Mouse (Mus musculus) spleen, postnatal 36 days (tissue): ENCODE data around the gene Mapk7.

Experiments
- DNase-seq, 2 experiments: peaks; one replicate each; pipeline ENCODE4 v3.0.0; 2022; ENCODE audit warnings: low spot score in 2 of 2, mixed read lengths in 1 of 2

Gene Mapk7

DNA sequence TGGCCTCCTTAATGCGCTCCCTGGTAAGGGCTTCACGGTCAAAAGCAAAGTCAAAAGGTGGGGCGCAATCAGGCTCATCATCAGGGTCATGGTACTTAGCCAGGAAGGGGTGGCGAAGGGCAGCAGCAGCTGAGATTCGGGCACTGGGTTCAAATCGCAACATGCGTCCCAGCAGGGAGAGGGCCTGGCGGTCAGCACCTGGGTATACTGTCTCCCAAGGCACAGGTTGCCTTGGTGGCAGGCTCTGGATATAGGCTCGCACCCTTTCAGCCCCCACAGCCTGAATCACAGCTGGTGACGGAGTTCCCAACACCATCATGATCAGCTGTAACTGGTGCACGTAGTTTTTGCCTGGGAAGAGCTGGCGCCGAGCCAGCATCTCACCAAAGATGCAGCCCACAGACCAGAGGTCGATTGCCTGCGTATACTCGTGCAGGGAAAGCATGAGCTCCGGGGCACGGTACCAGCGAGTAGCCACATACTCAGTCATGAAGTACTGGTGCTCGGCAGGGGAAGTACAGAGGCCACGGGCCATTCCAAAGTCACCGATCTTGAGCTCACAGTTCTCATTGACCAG lies 3.2 kb downstream of the Mapk7 start:
- DNase-seq, result no peak

DNA sequence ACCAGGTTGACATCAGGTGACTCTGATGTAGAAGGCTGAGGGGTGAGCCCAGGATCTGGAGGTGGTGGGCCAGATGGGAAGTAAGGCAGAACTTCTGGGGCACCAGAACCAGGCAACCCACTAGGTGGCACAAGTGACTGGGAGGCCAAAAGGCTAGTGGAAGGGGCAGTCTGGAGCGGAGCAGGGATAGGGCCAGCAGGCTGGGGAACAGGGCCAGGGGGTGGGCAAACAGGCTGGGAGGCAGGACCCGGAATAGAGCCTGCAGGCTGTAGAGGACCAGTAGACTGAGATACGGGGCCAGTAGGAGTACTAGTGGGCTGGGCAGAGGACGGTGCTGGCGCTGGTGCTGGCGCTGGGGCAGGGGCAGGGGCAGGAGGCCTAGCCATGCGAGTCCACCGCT lies 4.3 kb downstream of the Mapk7 start:
- DNase-seq, result no peak

DNA sequence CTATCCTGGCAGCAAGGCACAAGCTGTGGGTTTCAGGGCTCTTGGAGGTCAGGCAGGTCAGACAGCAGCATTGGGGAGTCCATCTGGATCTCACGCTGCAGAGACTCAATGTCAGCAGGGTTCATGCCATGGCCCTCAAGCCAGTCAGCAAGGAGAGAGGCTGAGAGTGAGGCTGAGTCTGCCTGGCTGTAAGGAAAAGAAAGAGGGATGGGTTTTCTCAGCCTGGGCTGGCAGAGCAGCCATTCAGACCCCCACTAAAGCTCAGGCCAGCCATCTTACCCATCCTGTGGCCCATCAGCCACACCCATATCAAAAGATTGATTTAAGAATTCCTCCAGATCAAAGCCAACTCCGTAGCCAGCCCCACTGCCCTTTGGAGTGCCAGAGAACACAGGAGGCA lies 5.1 kb downstream of the Mapk7 start:
- DNase-seq, result no peak

DNA sequence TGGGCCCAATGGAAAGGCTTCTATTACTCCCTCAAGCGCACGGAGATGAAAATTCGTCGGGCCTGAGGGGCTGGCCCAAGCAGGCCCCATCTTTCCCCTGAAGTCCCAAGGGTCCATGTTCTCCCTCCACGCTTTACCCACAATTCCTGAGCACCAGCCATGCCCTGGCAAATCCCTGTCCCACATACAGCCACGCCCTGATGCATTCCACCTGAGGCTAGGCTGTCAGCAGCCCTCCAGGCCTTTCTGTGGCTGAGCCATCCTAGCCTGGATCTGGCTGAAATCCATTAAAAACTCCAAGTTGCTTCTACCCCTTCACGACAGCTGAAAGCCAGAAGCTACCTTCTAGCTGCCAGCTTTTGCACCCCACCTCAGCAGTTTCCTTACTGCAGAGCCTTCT lies 6.3 kb downstream of the Mapk7 start:
- no peak for DNase-seq

DNA sequence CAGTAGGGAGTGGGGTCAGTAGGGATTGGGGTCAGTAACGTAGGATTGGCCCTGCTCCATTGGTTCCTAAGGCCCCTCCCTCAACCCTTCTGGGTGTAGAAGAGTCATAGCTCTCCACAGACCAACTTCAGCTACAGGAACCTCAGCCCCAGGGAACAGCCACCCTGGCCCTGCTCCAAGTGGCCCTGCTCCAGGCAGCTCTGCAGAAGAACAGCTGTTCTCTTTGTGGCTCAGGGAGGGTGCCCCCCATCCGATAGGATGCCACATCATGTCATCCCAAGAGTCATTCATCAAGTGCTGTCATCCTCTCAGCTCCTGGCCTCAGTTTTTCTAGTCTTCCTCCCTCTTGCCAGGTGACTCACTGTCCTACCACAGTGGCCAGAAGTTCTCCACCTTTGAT lies 6.8 kb downstream of the Mapk7 start:
- no peak for DNase-seq

DNA sequence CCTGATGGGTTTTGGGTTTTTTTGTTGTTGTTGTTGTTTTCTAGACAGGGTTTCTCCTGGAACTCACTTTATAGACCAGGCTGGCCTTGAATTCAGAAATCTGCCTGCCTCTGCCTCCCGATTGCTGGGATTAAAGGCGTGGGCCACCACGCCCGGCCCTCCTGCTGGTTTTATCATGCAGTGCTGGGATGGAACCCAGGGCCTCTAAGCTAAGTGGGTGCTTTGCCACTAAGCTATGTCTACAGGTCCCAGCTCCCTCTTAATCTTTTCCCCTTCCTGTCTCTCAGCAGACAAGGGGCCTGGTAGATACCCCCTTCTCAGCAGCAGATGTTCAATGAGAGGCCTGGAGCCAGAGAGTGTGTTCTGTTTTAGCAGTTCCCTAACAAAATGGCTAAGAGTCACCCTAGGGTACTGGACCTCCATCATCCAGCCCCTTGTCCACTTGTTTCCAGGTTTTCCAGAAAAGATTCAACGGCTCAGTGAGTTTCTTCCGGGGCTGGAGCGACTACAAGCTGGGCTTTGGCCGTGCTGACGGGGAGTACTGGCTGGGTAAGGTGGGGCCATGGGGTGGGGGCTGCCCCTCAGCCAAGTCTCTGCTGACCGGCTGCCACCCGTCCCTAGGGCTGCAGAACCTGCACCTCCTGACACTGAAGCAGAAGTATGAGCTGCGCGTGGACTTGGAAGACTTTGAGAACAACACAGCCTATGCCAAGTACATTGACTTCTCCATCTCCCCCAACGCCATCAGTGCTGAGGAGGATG lies 7.6 kb downstream of the Mapk7 start:
- DNase-seq, result no peak

DNA sequence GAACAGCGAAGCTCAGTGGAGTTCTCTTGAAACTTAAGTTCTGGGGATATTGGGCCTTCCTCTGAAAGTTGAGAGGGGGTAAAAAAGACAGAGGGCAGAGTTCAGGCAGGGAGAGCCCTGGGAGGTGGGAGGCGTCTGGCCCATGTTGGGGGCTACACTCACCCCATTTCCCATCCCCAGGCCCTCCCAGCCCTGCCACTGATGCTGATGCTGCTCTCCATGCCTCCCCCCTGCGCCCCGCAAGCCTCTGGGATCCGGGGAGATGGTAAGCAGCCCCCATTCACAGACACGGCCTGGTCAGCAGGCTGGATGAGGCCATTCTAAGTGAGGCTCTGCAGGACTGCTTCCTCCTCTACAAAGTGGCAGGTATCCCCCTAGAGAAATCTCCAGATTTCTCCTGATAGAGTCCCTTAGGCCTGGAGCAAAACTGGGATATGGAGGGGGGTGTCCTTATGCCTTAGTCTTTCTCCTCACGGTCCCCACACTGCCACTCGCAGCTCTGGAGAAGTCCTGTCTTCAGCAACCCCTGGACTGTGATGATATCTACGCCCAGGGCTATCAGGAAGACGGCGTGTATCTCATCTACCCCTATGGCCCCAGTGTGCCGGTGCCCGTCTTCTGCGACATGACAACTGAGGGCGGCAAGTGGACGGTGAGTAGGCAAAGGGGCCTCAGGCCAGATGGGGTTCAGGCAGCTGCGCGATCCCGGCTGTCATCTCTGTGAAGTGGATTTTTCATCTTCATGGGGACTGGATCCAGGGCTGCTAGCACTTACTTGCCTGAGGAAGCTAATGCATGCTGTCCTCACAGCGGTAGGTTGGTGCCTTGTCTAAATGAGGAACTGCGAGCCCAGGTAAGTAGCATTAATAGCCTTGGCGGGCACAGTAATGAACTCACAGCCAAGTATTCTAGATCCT lies 8.4 kb downstream of the Mapk7 start:
- no peak for DNase-seq

DNA sequence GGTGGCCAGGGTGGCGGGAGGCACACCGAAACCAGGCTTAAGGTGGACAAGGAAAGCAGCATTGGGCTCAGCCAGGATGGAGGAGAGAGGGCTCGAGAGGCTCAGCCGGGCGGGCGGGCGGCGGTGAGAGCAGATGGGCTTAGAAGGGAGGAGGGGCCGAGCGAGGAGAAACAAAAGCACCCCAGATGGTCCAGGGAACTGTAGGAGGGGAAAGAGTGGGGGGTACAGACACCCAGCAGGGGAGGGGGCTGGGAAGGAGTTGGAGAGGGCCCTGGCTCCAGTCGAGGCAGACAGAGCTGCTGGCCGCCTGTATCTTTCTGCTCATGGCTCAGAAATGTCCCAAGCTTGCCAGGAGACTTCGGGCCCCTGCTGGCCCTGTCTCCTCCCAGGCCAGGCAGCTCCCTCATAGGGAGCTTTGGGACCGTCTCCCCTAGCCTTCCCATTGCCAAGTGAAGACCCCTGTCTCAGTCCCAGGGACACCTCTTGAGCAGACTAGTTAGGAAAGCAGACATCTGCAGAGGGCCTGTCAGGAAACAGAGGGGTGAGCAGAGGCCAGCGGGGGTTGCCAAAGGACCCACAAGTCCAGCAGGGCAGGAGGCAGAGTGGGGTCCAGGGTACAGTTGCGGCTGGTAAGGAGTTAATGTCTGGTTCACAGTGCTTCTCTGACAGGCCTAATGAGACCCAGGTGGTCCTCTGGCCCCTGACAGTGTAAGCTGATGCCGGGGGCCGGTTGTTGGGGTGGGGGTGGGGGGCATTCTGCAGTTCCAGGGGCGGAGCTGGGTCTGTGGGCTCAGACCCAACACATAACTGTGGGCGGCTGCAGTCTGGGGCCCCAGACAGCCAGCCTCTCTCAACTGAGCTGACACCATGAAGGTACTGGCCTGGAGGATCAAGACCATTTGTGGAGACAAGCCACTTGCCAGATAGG lies 9.3 kb downstream of the Mapk7 start, which contains the start of gene Mfap4:
Gene Mfap4, plus strand, starts transcription at position 819 of the 928 bp plus-strand sequence.
- DNase-seq, result no peak

DNA sequence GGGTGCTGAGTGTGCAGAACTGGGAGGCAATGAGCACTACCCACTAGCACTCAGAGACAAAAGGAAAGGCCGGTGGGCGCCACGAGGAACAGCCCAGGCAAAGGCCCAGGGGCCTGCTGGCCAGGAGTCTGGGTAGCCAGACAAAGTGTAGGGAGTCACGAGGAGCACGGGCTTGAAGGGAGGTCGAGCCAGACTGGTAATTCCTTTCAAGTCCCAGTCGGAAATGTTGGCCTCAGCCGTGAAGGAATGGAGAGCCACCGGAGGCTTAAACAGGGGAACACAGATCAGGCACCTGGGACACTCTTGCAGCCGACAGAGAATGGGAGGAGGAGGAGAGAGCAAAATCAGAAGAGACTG lies 10.0 kb downstream of the Mapk7 start:
- no peak for DNase-seq

DNA sequence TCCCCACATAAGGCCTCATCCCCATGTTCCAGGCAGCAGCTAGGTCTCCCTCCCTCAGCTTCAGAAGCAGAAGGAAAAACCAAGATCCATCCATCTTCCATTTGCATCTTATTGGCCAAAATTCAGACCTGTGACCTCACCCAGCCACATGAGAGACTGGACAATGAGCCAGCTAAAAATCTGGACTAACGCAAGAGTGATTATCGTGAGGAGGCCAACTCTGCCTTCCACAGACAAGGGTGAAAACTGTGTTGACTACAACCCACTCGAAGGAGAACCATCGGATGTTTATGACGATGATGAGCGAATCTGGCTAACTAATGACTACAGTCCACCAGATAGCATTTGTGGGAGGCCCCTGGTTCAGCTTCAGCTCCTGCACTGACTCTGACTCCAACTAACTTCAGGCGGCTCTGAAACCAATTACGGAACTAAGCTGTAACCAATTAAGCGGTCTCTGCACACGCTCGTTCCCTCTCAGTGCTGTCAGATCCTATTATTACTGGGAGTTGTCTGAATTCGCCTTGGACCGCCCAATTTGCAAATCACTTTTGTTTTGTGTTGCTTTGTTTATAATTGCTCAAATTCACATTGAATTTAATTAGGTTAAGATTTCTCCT lies 10.9 kb downstream of the Mapk7 start:
- no peak for DNase-seq

DNA sequence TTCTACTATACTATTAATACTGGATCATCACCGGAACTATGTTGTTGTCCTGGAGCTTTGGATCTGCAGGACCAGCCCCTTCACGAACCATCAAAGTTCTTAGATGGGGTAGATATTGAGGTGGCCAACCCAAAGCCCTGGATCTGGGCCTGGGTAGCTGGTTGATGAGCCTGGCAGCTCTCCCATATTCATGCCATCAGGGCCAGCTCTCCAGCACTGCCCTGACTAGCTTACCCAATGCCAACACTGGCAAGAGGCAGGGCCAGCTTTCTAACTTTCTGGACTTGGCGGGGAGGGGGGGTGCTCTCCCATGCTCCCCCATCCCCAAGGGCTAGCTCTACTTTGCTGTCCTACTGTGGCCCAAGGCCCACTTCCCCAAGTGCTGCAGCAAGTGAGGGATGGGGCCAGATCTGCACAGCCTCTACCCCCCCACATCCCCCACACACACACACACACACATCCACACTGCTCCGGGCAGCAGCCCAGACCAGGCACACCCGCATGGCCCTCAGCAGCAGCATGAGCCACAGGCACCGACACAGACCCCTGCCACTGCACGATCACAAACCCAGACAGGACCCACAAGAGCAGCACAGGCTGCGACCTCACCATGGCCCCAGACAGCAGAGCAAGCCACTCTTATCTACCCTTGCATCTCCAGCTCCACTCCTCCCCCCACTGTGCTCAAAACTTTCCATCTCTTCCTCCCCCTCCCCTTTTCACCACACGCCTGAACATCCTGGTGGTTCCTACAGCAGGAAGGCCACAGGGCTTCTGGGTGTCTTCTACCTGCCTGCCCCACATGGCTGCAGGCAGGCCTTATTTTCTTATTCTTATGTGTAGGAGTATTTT lies 12.7 kb downstream of the Mapk7 start:
- no peak for DNase-seq

DNA sequence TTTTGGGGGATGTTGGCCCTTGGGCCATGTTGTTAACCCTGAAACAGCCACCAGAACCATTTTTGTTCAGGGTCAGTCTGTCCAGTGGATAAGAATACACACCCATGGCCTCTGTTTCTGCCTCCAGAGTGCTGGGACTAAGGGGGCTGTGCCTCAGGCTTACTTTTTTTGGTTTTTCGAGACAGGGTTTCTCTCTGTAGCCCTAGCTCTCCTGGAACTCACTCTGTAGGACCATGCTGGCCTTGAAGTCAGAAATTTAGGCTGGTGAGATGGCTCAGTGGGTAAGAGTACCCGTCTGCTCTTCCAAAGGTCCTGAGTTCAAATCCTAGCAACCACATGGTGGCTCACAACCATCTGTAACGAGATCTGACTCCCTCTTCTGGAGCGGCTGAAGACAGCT lies 15.4 kb downstream of the Mapk7 start:
- no peak for DNase-seq

DNA sequence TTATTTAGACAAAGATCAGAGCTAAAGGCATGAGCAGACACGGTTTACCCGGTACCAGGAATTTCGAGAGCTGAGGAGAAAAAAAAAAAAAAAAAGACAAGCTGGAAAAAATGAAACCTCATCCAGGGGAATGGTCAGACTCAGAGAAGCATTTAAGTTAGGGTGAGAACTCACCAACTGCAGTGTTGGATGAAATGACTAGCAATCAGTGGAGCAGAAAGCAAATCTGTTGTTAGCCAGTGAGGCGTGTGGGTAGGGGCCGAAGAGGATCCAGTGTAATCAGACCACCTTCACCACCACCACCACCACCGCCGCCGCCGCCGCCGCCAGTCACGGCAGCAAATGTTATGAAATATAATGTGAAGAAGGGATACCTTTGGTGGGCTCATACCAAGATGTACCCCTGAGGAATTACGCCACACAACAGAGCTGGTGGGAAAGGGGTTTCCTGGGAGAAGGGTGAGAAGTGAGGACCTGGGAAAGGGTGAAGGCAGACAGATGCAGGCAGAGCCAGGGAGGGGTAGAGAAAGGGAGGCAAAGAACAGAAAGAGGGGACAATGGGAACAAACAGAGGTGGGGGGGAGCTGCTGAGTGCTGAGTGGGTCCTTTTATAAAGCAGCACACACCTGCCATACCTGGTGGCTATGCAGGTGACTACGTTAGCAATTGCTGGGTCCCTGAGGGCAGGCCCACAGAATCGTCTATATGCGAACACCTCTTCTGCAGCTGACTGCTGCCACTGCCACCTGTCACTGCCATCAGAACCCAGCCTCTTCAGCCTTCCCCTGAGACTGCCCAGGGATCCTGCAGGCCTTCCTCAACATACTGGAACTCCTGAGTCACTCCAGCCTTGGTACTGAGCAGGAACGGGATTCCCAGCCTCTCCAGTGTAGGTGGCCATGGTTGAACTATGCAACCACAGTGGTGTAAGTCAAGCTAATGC lies 16.4 kb downstream of the Mapk7 start:
- no peak for DNase-seq

DNA sequence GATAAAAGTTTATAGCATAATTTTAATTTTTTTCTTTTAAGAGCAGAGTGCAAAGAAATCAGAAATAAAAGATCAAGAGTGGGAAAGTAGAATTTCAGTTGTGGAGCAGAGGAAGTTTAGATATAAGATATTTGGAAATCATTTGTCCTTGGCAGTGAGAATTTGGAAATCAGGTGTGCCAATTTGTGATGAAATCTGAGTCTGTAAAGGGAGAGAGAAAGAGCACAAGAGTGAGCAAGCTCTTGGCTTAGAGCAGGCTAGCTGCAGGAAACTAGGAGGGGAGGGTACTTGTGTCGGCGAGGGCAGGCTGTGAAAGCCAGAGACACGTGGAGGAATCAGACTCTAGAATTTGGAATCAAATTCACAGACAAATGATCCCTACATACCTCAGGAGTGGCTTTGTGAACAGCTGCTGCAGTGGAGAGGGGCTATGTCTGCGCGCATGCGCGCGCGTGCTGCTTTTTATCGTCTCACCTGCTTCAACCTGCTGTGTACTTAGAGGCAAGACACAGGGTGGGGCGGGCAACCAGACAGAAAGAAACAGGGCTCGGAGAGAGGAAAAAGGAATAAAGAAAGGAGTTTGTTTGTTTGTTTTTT lies 17.3 kb downstream of the Mapk7 start:
- no peak for DNase-seq

DNA sequence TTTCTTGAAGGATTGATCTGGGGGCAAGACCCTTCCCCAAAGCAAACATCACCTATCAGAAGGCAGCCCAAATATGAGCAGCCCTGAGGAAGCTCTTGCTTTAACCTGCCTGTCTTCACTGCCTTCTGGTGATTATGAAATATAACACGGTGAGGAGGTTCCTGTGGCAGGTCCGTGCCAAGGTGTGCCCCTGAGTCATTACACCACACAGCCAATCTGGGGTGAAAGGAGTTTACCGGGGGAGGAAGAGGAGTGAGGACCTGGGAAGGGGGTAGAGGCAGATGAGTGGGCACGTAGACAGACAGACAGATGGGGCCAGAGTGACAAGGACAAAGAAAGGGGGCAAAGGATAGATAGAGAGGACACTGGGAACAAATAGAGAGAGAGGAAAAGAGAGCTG lies 20.6 kb downstream of the Mapk7 start:
- no peak for DNase-seq

DNA sequence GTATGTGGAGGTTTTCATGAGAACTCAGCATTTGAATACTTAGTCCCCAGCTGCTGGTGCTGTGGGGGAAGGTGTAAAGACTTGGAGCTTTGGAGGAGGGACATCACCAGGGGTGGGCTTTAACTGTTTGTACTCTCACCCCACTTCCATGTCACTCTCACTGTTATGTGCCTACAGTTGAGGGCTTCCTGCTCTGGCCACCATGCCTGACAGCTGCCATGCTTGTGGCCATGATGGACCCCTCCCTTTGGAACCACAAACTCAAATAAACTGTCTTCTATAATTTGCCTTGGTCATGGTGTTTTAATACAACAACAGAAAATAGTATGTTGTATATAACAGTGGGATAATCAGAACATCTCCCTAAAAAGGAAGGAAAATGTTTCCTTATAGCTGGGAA lies 23.3 kb downstream of the Mapk7 start:
- no peak for DNase-seq

DNA sequence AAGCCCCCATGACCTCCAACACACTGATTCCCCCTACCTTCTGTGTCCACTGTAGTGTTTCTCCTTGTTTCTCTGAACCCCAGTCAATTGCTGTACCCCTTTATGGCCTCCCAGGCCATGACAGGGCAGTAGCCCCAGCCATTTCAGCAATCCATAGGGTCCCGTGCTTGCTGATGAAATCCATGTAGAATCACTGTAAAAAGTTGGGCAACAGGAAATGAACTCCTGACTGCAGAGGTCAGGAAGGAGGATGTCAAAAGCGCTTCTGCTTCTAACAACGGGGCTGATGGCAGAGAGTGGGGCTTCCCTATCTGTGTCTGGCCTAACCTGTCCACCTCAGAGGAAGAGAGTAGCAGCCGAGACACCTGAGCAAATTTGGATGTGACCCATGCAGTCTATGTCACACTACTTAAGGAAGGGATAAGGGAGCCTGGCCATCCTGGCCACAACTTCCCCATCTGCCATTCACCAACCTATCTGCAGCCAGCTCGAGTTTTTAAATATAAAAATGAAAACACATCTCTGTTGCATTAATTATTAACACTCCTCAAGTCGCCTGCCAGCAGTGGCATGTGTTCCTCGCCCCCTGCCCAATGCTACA lies 24.8 kb downstream of the Mapk7 start:
- no peak for DNase-seq

DNA sequence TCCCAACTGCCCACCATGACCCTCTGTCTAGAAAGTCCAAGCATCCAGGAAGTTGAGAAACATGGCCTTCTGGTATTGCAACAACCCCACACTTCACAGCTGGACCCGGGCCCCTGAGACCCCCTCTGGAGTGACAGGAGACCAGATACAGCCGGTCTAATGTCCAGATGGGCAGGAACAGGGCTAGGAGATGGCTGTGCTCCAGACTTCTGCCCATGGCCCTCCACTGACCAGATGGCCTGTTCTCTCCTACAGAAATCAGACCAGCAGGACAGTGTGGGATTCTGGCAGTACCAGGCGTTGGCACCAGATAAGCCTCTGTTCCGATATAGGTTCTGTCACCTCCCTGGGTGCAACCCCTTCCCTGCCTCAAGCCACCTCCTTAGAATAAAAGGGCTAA lies 25.7 kb downstream of the Mapk7 start:
- no peak for DNase-seq
